25 mouse cellular contexts compared by ENCODE assay signal in genomic region chr16:86516935-86517334, GRCm38 (mm10).
DNase-seq lines count a peak whose midpoint lies in the region; ATAC-seq and TF ChIP-seq lines count a peak whose summit lies in the region.
"Had no signal": no experiment of that assay in that cellular context is flagged by ENCODE, and none has a peak within 500 bp of the region (broad histone marks: within the 10 kb centered on the region; RNA-seq: fewer than 3 reads in every experiment).

No protein-coding gene starts in this region.

- no peaks in the 10 kb centered on the region for H3K9me3 ChIP-seq in kidney, postnatal 0 days (replicated peaks; ENCODE audit: low read length)
- no peaks in the 10 kb centered on the region for H3K9me3 ChIP-seq in lung, embryonic 15.5 days
- H3K9me3 ChIP-seq in neural tube, embryonic 15.5 days (replicated peaks) = no peaks in the 10 kb centered on the region
- H3K9me3 ChIP-seq in midbrain, embryonic 15.5 days = no peaks in the 10 kb centered on the region
- H3K9me3 ChIP-seq: embryonic facial prominence, embryonic 10.5 days; embryonic facial prominence, embryonic 13.5 days; forebrain, embryonic 12.5 days; forebrain, embryonic 15.5 days; G1E; heart, embryonic 10.5 days; heart, embryonic 13.5 days had no signal

- no peaks in the 10 kb centered on the region for H3K36me3 ChIP-seq in kidney, postnatal 0 days (ENCODE audit: insufficient read depth, low read length)
- no peaks in the 10 kb centered on the region for H3K36me3 ChIP-seq in lung, embryonic 15.5 days
- H3K36me3 ChIP-seq in neural tube, embryonic 15.5 days = no peaks in the 10 kb centered on the region
- H3K36me3 ChIP-seq in midbrain, embryonic 15.5 days (replicated peaks) = no peaks in the 10 kb centered on the region
- H3K36me3 ChIP-seq: embryonic facial prominence, embryonic 10.5 days; embryonic facial prominence, embryonic 13.5 days; forebrain, embryonic 12.5 days; forebrain, embryonic 15.5 days; G1E; heart, embryonic 10.5 days; heart, embryonic 13.5 days had no signal

- no peak overlapping the region for H3K4me3 ChIP-seq in kidney, postnatal 0 days (replicated peaks; ENCODE audit: low read depth, low read length)
- H3K4me3 ChIP-seq in lung, embryonic 15.5 days = no peak overlapping the region
- H3K4me3 ChIP-seq in neural tube, embryonic 15.5 days (replicated peaks) = no peak overlapping the region
- H3K4me3 ChIP-seq in midbrain, embryonic 15.5 days = no peak overlapping the region
- H3K4me3 ChIP-seq: embryonic facial prominence, embryonic 10.5 days; embryonic facial prominence, embryonic 13.5 days; erythroblast, embryonic 14.5 days; forebrain, embryonic 12.5 days; forebrain, embryonic 15.5 days; heart, adult 2 months; heart, embryonic 10.5 days; heart, embryonic 13.5 days had no signal

- DNase-seq in kidney, postnatal 0 days (ENCODE audit: low spot score) = peak; percentile 24
- DNase-seq in kidney, postnatal 14 days = no peak
- DNase-seq in lung, postnatal 36 days = no peak
- peak; percentile 67 for DNase-seq in adipocyte (ENCODE audit: low spot score)
- DNase-seq: adrenal gland, adult 8-10 months; adrenal gland, postnatal 25 days; B cell, adult 2 months; cerebellum, adult 11-12 months; gastrocnemius, postnatal 36 days; heart, adult 2 months; heart, postnatal 14 days; heart, postnatal 4 days had no signal

- H3K27me3 ChIP-seq in kidney, postnatal 0 days (ENCODE audit: insufficient read depth, low read length) = no peaks in the 10 kb centered on the region
- no peaks in the 10 kb centered on the region for H3K27me3 ChIP-seq in lung, embryonic 15.5 days
- no peaks in the 10 kb centered on the region for H3K27me3 ChIP-seq in neural tube, embryonic 15.5 days (replicated peaks)
- H3K27me3 ChIP-seq in midbrain, embryonic 15.5 days (replicated peaks) = no peaks in the 10 kb centered on the region
- H3K27me3 ChIP-seq: CH12.LX; embryonic facial prominence, embryonic 13.5 days; forebrain, embryonic 12.5 days; forebrain, embryonic 15.5 days; heart, embryonic 13.5 days had no signal

- H3K27ac ChIP-seq in kidney, postnatal 0 days = no peak overlapping the region
- no peak overlapping the region for H3K27ac ChIP-seq in lung, embryonic 15.5 days
- H3K27ac ChIP-seq in neural tube, embryonic 15.5 days (replicated peaks) = no peak overlapping the region
- H3K27ac ChIP-seq in midbrain, embryonic 15.5 days = no peak overlapping the region
- H3K27ac ChIP-seq: embryonic facial prominence, embryonic 10.5 days; embryonic facial prominence, embryonic 13.5 days; forebrain, embryonic 15.5 days; heart, adult 2 months; heart, embryonic 10.5 days; hindbrain, embryonic 14.5 days had no signal

- WGBS in kidney, postnatal 0 days = 42% methylated on average over 1 of the region's 1 CpGs
- WGBS in lung, embryonic 15.5 days = 22% methylated on average over 1 of the region's 1 CpGs
- 42% methylated on average over 1 of the region's 1 CpGs for WGBS in neural tube, embryonic 15.5 days
- WGBS in midbrain, embryonic 15.5 days = 51% methylated on average over 1 of the region's 1 CpGs

- H3K9ac ChIP-seq in kidney, postnatal 0 days (ENCODE audit: low read depth, low read length) = no peak overlapping the region
- H3K9ac ChIP-seq in lung, embryonic 15.5 days = no peak overlapping the region
- no peak overlapping the region for H3K9ac ChIP-seq in neural tube, embryonic 15.5 days (replicated peaks)
- no peak overlapping the region for H3K9ac ChIP-seq in midbrain, embryonic 15.5 days
- H3K9ac ChIP-seq: embryonic facial prominence, embryonic 13.5 days; forebrain, embryonic 12.5 days; forebrain, embryonic 15.5 days; heart, embryonic 13.5 days; hindbrain, embryonic 14.5 days had no signal

- no peak for TF ChIP-seq CTCF in kidney, postnatal 0 days (IDR thresholded peaks at IDR 0.05; ENCODE audit: low read depth)

- no peak overlapping the region for H3K4me2 ChIP-seq in kidney, postnatal 0 days (ENCODE audit: low read length)
- H3K4me2 ChIP-seq in lung, embryonic 15.5 days = no peak overlapping the region
- no peak overlapping the region for H3K4me2 ChIP-seq in neural tube, embryonic 15.5 days
- H3K4me2 ChIP-seq in midbrain, embryonic 15.5 days = no peak overlapping the region
- H3K4me2 ChIP-seq: embryonic facial prominence, embryonic 13.5 days; forebrain, embryonic 12.5 days; forebrain, embryonic 15.5 days; heart, embryonic 13.5 days; hindbrain, embryonic 14.5 days had no signal

- no peaks in the 10 kb centered on the region for H3K4me1 ChIP-seq in kidney, postnatal 0 days (replicated peaks; ENCODE audit: insufficient read depth, low read length)
- H3K4me1 ChIP-seq in lung, embryonic 15.5 days = no peaks in the 10 kb centered on the region
- H3K4me1 ChIP-seq in neural tube, embryonic 15.5 days = no peaks in the 10 kb centered on the region
- H3K4me1 ChIP-seq in midbrain, embryonic 15.5 days = no peaks in the 10 kb centered on the region
- H3K4me1 ChIP-seq: embryonic facial prominence, embryonic 10.5 days; embryonic facial prominence, embryonic 13.5 days; forebrain, embryonic 12.5 days; forebrain, embryonic 15.5 days; heart, embryonic 10.5 days; heart, embryonic 13.5 days had no signal

- ATAC-seq in kidney, postnatal 0 days (replicated peaks; ENCODE audit: low FRiP score, low read depth) = no peak
- peak; percentile 39; the same call in 1 of the 2 replicates for ATAC-seq in lung, embryonic 15.5 days (ENCODE audit: borderline replicate concordance, extremely low read depth, low FRiP score, low TSS enrichment)
- no peak for ATAC-seq in neural tube, embryonic 15.5 days (ENCODE audit: low FRiP score)
- no peak for ATAC-seq in midbrain, embryonic 15.5 days (replicated peaks)

Comparison
In these comparisons a context has a peak if more than half of its experiments do, and no peak if none do; other contexts are left out.
1. DNase-seq: peak in kidney, postnatal 0 days (single experiment) and adipocyte (single experiment); none in kidney, postnatal 14 days (single experiment) and lung, postnatal 36 days (single experiment).